Mouse (Mus musculus) thymus, postnatal 4 days (tissue): ENCODE data around the gene Wipi1.

Experiments used
- DNase-seq: peaks from one replicate; pipeline ENCODE4 v3.0.0; 2021

Gene Wipi1

DNA sequence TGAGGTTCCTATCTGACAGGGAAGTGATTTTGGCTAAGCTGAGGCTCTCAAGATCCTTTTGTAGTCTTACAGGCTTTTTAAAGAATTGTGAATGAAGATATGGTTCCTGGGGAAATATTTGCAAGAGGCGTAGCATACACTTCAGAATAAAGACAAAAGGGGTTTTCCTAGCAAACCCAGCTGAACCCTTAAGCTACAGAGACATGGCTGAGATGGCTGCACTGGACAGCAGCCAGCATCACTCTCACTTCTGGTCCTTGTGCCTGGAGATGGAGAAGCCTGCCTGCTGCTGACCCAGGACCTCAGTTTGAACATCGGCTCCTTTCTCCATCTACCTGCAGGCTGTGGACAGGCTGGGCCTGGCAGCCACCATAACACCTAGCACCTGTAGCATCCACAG lies 37.2 kb downstream of the Wipi1 start:
- DNase-seq, result no peak

DNA sequence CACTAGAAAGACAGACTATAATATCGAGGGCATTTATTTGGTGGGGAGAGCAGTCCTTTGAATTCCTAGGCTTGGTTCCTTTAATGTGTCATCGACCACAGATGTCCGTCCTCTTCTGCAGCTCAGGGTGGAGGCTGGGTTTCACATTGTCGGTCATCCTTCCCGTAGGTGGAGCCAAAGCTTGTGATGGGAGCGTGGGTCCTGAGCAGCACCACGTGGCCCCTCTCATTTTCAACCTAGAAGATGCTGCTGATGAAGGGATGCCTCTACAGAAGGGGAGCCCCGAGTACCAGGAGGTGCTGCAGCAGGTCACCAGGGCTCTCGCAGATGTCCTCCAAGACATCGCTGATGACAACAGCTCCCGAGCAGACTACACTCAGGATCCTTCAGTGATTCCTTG lies 39.7 kb downstream of the Wipi1 start:
- no peak for DNase-seq

DNA sequence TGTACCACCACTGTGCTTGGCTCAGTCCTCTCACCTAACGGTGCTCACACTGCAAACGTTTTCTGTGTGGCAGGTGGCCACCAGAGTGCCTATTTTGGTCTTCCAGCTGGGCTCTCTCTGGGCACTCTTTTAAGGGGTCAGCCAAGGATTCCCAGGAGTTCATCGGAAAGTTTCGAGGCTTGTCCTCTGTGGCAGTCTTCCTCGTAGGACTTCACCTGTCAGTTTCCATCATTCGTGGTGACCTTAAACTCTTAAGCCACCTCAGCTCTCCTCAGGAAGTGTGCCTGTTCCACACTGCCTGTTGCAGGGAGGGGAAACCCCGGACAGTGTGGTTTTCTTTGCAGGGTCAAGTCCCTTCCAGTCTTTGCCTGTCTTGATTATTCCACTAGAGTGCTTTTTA lies 42.0 kb downstream of the Wipi1 start:
- DNase-seq, result no peak

DNA sequence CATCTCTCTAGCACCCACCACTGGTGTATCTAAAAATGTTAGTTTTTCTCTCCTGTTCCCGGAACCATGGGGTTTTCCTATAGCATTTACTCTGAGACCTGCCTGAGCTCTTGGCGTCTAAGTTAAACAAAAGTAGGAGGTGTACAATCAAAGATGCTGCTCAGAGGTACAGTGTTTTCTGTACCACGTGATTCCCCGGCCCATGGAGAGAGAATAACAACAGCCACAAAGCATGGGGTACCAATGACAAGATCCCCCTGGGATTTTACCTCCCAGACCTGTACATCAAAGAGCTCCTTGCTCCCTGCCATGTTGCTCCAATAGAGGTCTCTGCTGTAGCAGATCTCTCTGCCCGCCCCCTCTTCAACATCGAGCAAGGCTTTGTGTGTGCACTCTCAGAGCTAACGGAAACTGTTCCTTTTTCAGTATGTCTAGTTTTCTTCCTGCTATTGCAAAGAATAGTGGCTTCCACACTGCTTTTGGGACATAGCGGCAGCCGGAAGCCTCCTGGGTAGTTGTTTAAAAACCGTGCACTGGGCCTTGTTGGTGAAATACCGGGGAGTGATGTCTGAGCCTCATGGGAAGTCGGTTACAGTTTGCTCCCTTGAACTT lies 42.7 kb downstream of the Wipi1 start:
- DNase-seq, result no peak

DNA sequence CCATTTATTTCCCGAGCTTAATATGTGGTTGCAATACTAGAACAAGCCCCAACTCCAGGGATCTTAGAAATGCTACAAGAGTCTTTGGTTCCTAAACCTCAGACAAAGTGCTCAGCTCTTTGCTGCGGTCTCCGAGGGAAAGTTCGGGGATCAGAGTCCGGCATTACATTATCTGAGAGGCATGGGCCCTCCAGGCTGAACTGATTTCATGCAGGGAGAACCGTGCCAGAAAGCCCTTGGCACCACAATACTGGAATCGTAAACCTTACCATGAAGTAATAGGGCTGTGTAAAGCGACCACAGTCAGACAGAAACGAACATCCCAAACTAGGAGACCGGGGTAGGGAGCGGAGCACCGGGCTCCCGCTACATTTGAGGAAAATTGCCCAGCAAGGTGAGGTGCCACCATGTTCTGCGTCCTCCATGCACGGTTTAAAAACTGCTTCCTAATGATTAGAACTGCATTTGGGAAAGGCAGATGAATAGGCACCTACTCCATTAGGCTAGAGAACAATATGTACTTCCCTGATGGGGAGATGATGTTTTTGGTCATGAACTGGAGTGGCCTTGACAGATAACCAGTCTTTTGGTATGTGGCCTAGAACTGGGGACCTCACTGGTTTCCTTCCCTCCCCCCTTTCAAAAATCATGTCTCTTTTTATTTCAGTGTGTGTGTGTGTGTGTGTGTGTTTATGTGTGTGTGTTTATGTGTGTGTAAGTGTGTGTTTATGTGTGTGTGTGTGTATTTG lies 47.1 kb downstream of the Wipi1 start:
- no peak for DNase-seq

DNA sequence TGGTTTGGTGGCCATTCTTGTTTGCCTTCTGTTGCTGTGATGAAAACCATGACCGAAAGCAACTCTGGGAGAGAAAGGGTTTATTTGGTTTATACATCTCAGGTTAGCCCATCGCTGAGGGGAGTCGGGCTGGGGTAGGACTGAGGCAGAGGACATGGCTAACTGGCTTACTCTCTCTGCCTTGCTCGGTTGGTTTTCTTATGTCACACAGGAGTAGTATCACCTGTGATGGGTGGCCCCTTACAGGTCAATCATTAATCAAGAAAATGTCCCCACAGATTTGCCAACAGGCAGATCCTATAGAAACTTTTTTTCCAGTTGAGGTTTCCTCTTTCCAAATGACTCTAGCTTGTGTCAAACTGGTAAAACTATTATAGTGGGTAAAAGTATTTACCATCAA lies 48.1 kb downstream of the Wipi1 start:
- no peak for DNase-seq

DNA sequence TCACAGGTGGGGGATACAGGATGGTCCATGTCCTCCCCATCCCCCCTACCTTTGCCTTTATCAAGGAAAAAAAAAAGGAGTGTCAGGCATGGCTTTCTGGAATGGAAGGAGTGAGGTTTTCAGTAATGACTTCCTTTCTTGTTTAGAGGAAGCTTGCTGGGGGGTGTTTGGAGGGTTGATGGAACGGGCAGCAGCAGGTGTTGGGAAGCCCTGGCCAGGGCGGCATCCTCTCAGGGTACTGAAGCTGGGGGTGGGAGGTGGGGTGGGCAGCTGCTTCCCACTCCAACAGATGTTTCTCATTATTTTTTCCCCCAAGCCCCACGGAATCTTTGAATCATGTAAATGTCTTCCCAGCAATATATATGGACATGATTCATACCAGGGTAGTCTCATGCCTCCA lies 50.3 kb downstream of the Wipi1 start:
- DNase-seq, result no peak

DNA sequence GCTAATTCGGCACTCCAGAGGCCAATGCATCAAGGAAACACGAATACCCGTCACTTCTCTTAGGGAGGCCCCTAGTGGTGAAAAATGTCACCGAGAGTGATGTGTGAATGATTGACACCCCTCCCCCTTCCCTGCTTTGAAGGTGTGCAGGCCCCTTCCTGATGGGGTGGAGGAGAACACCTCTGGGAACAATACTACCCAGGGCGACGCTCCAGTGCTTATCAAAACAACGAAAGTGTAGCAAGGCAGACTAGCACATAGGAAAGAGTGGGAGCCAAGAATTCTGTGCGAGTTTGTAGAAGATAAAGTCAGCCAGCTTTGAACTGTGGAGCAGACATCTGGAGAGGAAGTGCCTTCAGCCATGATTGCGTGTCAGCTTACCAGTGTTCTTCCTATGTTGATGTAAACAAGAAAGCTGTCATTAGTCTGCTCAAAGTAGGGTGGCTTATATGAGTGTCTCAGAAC lies 50.9 kb downstream of the Wipi1 start:
- DNase-seq, result peak; percentile 81

DNA sequence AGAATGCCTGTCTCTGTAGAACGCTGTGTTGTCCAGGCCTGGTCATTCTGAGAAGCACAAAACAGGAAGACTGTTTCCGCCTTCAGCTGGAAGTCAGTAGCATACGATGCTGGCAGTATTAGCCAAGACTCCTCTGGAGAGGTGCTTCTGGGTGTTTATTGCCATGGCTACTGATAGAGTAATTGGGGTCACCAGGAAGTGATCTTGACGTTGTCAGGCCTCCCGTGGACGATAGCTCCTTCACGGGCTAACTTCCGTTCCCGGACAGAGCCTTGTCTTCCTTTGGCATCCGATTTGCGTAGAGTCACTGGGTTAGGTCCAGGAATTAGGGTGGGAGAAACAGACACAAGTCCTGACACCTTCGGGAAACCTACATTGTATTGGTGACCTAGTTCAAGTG lies 52.5 kb downstream of the Wipi1 start:
- DNase-seq, result no peak

DNA sequence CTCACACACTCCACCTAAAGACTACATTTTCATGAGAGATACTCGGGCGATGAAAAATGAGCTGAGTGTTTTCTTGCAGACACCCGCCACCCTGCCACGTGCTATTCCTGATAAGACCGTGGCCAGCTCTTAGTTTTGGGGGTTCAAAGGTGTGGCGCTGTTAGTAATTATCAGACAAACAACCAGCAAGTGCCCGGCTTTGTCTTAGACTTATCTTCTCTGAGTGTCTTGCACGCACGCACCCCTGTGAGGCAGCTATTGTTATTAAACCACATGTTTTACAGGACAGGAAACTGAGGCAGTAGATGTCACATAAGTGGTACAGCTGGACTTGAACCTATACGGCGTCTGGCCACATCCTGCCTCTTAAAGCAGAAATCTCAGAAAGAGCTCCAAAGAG lies 54.3 kb downstream of the Wipi1 start:
- DNase-seq, result no peak

DNA sequence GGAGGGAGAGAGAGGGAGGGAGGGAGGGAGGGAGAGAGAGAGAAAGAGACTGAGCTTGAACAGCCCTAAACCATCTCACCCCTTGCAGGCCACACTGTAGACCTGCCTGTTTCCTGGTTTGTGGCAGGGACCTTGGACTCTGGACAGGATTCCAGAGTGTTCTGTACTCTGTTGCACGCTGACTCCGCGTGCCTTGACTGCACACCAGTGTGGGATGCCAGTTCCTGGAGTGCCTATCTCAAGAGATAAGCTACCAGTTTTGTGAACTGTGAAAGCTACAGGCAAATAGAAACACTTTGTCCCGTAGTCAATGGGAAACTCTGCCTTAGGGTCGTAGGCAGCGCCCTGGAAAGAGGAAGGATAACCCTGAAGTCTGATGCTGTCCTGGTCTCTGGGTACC lies 55.6 kb downstream of the Wipi1 start:
- no peak for DNase-seq

DNA sequence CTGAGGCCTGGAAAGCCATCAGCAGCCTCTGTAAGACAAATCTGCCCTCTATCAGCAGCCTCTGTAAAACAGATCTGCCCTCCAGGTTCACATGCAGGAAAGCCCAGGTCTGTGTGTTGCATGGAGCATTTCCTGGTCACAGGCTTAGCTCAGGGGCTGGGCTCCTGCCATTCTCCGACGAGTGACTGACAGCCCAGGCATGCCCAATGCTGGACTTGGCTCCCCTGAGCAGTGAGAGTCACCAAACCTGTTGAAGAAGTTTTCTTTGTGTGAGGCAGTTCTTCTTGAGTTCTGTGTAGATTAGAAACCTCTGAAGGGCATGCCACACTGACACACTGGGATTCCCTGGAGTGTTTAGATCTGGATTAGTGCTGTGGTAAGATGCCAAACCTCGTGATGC lies 57.3 kb downstream of the Wipi1 start:
- peak; percentile 35 for DNase-seq

DNA sequence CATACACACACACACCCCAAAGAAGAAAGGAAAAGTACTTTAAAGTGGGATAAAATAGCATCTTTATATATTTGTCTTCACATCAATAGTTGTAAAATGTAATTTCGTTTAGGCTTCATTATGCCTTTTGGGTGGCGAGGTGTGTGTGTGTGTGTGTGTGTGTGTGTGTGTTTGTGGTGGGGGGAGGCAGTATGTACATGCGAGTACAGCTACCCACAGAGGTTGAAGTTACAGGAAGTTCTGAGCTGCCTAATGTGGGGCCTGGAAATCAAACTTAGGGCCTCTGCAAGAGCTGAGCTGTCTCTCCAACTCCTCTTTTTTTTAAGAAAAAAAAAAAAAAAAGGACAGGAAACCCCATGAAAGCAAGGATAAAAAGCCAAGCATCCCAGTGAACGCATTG lies 57.8 kb downstream of the Wipi1 start:
- peak; percentile 58 for DNase-seq

DNA sequence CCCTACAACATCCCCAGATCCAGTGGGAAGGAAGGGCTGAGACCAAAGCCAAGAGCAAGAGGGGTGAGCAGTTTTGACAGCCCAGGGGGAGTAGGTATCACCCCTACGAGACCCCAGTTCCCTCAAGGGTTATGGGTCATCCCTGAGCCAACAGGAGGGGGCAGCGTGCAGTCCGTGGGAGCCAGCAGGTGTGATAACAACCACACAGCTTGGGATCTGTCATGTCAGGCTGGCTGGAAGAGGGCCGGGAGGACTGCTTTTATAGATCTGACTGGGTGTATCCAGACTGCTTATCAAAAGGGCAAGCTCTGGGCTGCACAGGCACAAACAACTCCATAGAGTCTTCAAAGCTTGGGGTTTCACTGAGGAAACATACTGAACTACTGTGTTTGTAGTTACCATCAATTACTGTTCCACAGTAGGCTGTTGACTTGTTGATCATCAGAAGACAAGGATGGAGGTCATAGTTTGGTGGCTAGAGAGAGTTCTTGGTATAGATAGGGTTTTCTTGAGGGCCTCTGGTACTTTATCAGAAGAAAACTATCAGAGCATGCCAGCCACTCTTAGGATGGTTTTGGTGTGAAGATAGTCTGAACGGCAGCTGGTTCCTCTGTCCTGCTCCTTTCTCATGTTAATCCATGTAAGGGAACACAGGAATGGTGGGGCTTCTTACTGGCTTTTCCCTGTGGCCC lies 62.0 kb downstream of the Wipi1 start:
- no peak for DNase-seq

DNA sequence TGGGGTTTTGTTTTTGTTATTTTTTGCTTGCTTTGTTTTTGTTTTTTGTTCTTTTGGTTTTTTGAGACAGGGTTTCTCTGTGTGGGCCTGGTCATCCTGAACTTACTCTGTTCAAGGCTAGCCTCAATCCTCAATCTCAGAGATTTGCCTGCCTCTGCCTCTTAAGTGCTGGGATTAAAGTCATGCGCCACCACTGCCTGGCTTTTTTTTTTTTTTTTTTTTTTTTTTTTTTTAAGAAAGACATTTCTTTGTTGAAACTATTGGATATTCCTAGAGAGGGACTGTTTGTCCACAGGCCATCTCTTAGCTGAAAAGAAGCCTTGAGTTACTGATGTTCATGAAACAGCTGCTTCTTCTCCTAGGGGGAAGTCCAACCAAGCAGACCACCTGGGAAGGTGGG lies 64.1 kb downstream of the Wipi1 start:
- DNase-seq, result no peak

DNA sequence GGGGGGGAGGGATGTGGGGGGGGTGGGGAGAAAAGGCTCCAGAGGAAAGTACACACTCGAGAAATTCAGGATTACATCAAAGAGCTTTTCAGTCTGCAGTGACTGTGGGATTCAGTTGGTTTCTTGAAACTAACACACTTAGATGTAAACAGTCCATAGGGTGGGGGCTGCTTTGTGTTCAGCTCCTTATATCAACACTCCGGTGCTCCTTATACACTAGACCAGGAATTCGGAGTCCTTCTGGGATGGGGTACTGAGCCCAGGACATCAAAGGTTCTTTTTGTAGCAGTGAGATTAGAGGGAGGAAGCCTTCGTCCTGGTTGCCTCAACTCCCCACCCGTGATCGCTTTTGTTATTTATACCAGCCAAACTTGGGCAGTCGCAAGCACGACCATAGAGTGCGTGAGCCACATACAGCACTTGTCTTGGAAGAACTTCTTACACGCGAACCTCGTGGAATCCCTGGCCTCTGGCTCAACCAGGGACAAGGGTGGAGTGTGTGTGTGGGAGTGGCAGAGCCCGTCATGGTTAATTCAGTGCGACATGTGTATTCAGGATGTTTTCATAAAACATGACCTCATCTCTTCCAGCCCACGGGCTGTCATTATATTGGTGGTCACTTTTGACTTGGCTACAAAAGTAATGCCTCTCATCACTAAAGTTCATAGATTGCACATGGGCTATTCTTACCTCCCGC lies 65.3 kb downstream of the Wipi1 start:
- no peak for DNase-seq

DNA sequence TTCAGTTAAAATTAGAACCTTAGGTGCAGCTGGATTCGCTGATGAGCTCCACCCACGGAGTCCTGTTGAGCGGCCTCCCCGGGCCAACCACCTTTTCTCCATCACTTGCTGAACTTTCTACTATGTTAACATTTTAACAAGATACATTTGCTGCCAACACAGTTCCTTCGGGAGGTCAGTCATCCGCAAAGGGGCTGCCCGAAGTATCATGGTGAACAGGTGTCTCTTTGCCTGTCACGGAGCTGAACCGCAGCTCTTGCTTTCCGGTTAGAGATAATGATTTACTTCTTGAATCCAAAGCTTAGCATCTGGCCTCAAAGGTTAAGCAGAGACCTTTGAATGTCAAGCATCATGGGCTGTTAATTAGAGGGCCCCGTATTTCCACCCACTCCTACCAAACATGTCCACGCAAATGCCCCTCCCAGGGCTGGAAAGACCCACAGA lies 66.0 kb downstream of the Wipi1 start:
- no peak for DNase-seq

DNA sequence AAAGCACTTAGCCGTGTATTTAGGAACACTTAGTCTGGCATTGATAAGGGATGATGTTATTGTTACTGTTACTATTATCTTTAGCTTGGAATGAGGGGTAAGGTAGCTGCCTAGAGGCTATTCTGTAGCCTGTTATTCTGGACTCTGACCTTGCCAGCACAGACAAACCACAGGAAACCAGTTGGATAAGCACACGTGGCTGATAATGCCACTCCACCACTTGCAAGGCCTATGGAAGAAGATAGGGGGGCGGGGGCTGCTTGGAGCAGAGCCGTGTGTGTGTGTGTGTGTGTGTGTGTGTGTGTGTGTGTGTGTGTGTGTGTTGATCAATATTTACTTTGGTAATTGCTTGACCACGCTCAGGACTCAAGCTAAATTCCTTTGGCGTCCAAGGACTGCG lies 66.5 kb downstream of the Wipi1 start:
- no peak for DNase-seq

DNA sequence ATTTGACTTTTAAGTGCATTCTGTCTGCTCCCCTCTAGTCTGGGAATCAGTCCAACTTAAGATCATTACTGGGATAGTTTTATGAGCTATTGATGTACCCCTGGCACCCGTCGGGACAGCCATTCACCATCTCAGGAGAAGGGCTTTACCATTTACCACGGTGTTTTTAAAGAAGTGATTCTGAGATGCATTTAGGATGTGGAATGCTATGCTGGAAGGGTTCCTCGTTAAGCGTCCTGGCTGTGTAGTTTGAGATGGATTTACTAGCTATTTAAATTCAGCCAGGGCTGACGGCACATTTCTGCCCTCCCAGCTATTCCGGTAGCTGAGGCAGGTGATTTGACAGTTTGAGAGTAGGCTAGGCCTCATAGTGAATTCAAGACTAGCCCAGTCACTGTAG lies 67.3 kb downstream of the Wipi1 start:
- DNase-seq, result no peak

DNA sequence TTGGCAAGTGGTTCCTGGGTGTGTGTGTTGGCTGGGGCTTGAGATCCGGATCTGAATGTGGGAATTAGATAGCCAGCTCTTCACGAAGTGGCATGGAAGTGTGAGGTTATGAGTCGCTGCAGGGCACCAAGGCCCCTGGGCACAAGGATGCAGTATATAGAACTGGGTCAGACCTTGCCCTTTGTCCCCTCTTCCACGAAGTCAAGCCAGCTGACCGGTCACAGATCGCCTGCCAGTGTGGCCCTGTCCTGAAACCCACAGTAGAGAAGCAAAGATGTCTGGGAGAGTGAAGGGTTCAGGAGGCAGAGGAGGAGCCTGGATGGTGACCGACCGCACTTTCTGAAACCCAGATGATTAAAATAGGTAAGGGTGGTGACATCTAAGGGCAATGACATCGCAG lies 68.3 kb downstream of the Wipi1 start:
- DNase-seq, result no peak

DNA sequence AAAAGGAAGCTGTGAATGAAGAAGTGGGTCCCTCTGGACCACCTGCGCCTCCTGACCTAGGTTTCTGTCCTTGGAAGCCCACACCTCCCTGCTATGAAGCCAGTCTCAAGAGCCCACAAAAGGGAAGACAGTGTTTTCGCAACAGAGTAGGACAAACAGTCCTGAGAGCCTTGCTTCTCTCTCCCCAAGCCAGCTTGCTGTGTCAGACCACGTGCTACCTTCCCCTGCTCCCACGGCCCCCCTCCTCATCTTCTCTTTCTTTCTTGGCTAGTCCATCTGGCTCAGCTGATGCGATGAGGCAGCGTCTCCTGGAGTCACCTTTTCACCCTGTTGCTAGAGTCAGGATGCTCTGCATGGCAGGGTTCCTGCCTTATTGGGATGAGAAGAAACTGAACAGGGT lies 72.5 kb downstream of the Wipi1 start:
- no peak for DNase-seq

DNA sequence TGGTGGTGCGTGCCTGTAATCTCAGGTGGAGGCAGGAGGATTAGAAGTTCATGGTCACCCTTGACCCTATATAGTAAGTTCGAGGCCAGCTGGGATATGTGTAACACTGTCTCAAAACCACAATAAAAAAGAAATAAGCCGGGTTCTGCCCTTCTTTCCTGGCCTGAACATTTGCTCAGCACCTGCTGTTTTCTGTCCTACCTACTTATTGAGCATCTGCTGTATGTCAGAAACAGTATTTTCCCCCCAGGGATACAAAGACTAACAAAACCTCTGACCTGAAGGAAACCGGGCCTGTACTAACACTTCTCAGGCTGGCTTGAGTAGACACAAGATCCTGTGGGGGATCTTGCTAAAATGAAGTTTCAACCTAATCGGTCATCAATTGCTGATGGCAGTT lies 74.8 kb downstream of the Wipi1 start:
- DNase-seq, result no peak

DNA sequence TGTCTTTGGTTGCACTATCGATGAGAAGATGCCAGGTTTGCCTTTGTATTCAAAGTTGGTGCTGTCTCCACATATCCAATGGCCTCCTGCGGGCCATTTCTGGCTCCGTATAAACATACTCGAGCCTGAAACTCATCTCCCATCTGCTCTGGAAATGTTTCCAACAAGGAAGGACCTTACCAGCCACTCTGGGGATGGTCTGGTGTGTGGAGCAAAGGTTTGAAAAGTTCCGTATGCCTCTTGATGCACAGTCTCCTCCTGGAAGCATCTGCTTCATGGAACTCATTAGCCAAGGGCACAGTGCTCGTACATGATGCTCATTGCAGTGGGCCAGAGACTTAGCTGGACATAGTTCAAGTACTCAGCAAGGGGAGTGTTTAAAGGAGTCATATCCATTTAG lies 75.8 kb downstream of the Wipi1 start:
- DNase-seq, result no peak

DNA sequence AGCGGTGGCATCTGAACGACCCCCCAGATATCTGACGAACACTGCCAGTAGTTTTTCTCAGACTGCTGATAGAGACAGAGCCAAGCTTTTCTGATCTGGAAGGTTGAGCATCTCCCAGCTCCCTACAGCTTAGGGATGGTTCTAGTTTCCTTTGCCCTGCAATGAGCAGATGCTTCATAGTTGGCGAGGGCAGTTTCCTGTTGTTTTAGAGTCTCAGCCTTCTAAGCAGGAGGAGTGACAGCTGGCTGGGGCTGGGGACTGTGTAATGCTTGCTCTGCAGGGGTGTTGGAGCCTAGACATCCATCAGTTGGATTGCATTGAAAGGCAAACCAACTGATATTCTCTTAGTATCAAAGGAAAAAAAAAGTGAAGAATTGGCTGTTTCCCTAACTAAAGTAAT lies 81.7 kb downstream of the Wipi1 start:
- no peak for DNase-seq
